Mouse (Mus musculus): ENCODE measurements around the gene Csrnp1. TPM values are rescaled to one million over a fixed set of nuclear protein-coding genes. Genes with fewer than 3 reads are reported as not detected.

Gene Csrnp1
- polyA plus RNA-seq, 1 experiment from 2014 or later = 9.6 TPM

GRCm38 (mm10) chr9:119965186-119965585 lies 19.3 kb downstream of the Csrnp1 start:
- no peaks in the 10 kb centered on the region for H3K36me3 ChIP-seq (ENCODE audit: control insufficient read depth, insufficient read depth, low read length)
- ATAC-seq (ENCODE audit: low read depth) = no peak
- H3K27me3 ChIP-seq (ENCODE audit: control insufficient read depth, insufficient read depth, low read depth, low read length) = no peaks in the 10 kb centered on the region
- no peak overlapping the region for H3K9ac ChIP-seq (ENCODE audit: low read length)
- H3K4me3 ChIP-seq (ENCODE audit: low read length) = no peak overlapping the region
- H3K4me2 ChIP-seq (ENCODE audit: low read depth, low read length) = no peak overlapping the region
- peaks cover 17% of the 10 kb centered on the region for H3K4me1 ChIP-seq (replicated peaks; ENCODE audit: control insufficient read depth, insufficient read depth, low read length)
- no peaks in the 10 kb centered on the region for H3K9me3 ChIP-seq (ENCODE audit: control insufficient read depth, low read length)
- 51% methylated on average over 3 of the region's 3 CpGs for WGBS
- H3K27ac ChIP-seq (ENCODE audit: low read length) = no peak overlapping the region

- H3K36me3 ChIP-seq (ENCODE audit: control insufficient read depth, insufficient read depth, low read length) = no peaks in the 10 kb centered on the region
- WGBS = 47% methylated on average over 3 of the region's 3 CpGs
- H3K4me1 ChIP-seq (replicated peaks; ENCODE audit: control insufficient read depth, insufficient read depth, low read length) = peaks cover 13% of the 10 kb centered on the region
- no peaks in the 10 kb centered on the region for H3K27me3 ChIP-seq (ENCODE audit: control insufficient read depth, insufficient read depth, low read depth, low read length)
- H3K4me2 ChIP-seq (ENCODE audit: low read depth, low read length) = no peak overlapping the region
- no peaks in the 10 kb centered on the region for H3K9me3 ChIP-seq (ENCODE audit: control insufficient read depth, low read length)
- peak overlapping the region; percentile 31; the same call in 1 of the 2 replicates for H3K27ac ChIP-seq (ENCODE audit: low read length)
- H3K9ac ChIP-seq (ENCODE audit: low read length) = no peak overlapping the region
- no peak overlapping the region for H3K4me3 ChIP-seq (ENCODE audit: low read length)
- ATAC-seq (ENCODE audit: low read depth) = peak; percentile 66
Measured at GRCm38 (mm10) chr9:119964206-119964605, 20.3 kb downstream of the Csrnp1 start.

- ATAC-seq (ENCODE audit: low read depth) = peak; percentile 64
- Histone ChIP-seq H3K4me3 (ENCODE audit: low read length) (no peak overlapping the region), H3K9ac (ENCODE audit: low read length) (peak overlapping the region; percentile 49; the same call in 1 of the 2 replicates), H3K4me2 (ENCODE audit: low read depth, low read length) (peak overlapping the region; percentile 43), H3K9me3 (ENCODE audit: control insufficient read depth, low read length) (no peaks in the 10 kb centered on the region), H3K36me3 (ENCODE audit: control insufficient read depth, insufficient read depth, low read length) (no peaks in the 10 kb centered on the region), H3K27me3 (ENCODE audit: control insufficient read depth, insufficient read depth, low read depth, low read length) (no peaks in the 10 kb centered on the region), H3K27ac (ENCODE audit: low read length) (no peak overlapping the region), H3K4me1 (replicated peaks; ENCODE audit: control insufficient read depth, insufficient read depth, low read length) (peaks cover 13% of the 10 kb centered on the region)
- WGBS = 17% methylated on average over 21 of the region's 21 CpGs
Measured at GRCm38 (mm10) chr9:119962987-119963667, 21.3 kb downstream of the Csrnp1 start.

DNA sequence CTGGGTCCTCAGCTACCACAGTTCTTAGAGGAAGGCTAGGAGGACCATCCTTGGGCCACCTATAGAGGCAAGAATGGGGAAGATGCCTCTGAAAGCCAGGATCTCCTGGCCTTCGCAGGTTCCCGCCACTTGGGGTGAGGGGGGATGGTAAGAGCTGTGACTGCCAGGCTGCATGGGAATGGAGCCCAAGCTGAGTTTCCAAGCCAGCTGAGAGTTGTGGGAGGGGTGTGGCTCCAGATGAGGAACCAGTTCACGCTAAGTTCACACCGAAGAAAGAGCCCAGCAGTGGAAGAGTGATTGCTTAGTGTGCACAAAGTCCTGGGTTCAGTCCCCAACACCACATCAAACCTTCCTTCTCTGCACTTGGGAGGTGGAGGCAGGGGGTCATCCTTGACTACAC lies 22.2 kb downstream of the Csrnp1 start:
- Histone ChIP-seq H3K27me3 (ENCODE audit: control insufficient read depth, insufficient read depth, low read depth, low read length) (no peaks in the 10 kb centered on the region), H3K9me3 (ENCODE audit: control insufficient read depth, low read length) (no peaks in the 10 kb centered on the region), H3K4me1 (replicated peaks; ENCODE audit: control insufficient read depth, insufficient read depth, low read length) (peaks cover 13% of the 10 kb centered on the region), H3K9ac (ENCODE audit: low read length) (no peak overlapping the region), H3K4me3 (ENCODE audit: low read length) (no peak overlapping the region), H3K36me3 (ENCODE audit: control insufficient read depth, insufficient read depth, low read length) (no peaks in the 10 kb centered on the region), H3K27ac (ENCODE audit: low read length) (no peak overlapping the region), H3K4me2 (ENCODE audit: low read depth, low read length) (no peak overlapping the region)
- 66% methylated on average over 4 of the region's 4 CpGs for WGBS
- ATAC-seq (ENCODE audit: low read depth) = no peak

DNA sequence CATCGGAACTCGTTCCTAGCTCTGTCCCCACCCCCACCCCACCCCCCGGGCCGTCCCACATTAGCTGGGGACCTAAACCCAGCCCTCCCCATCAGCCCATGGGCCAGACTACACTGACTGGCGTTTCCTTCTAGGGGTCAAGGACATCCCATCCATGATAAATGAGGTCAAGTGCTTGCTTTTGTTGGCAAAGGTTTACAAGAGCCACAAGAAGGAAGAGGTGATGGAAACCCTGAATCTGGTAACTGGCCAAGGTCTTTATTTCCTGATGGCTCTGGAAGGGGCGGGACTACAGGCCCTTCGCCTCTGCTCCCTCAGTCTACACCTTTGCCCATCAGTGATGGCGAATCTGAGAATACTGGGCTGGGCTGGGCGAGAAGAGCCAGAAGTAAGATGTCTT lies 25.6 kb downstream of the Csrnp1 start:
- H3K4me2 ChIP-seq (ENCODE audit: low read depth, low read length) = no peak overlapping the region
- no peaks in the 10 kb centered on the region for H3K27me3 ChIP-seq (ENCODE audit: control insufficient read depth, insufficient read depth, low read depth, low read length)
- H3K36me3 ChIP-seq (ENCODE audit: control insufficient read depth, insufficient read depth, low read length) = no peaks in the 10 kb centered on the region
- H3K4me1 ChIP-seq (replicated peaks; ENCODE audit: control insufficient read depth, insufficient read depth, low read length) = peaks cover 13% of the 10 kb centered on the region
- no peak overlapping the region for H3K9ac ChIP-seq (ENCODE audit: low read length)
- no peak overlapping the region for H3K4me3 ChIP-seq (ENCODE audit: low read length)
- no peak for ATAC-seq (ENCODE audit: low read depth)
- no peaks in the 10 kb centered on the region for H3K9me3 ChIP-seq (ENCODE audit: control insufficient read depth, low read length)
- H3K27ac ChIP-seq (ENCODE audit: low read length) = no peak overlapping the region
- WGBS = 52% methylated on average over 9 of the region's 9 CpGs

DNA sequence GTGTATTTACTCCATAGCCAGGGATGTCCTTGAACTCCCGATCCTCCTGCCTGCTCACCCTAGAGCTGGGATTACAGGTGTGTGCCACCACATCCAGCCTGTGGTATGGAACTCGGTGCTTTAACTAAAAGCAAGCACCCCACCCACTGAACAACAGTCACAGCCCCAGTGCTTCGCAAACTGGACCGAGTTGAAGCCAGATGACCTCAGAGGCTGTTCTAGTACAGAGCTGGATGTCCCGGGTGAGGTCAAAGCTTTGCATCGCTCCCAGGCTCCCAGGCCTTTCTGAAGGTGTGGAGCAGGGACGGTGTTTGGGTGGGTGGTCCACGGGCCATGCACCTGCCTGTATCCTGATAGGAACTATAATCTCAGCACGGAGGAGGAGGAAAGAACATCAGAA lies 33.1 kb downstream of the Csrnp1 start:
- Histone ChIP-seq H3K4me1 (replicated peaks; ENCODE audit: control insufficient read depth, insufficient read depth, low read length) (no peaks in the 10 kb centered on the region; the same call in 1 of the 2 replicates), H3K27me3 (ENCODE audit: control insufficient read depth, insufficient read depth, low read depth, low read length) (no peaks in the 10 kb centered on the region), H3K9ac (ENCODE audit: low read length) (no peak overlapping the region), H3K4me2 (ENCODE audit: low read depth, low read length) (no peak overlapping the region), H3K9me3 (ENCODE audit: control insufficient read depth, low read length) (no peaks in the 10 kb centered on the region), H3K27ac (ENCODE audit: low read length) (no peak overlapping the region), H3K36me3 (ENCODE audit: control insufficient read depth, insufficient read depth, low read length) (no peaks in the 10 kb centered on the region), H3K4me3 (ENCODE audit: low read length) (no peak overlapping the region)
- 75% methylated on average over 9 of the region's 9 CpGs for WGBS
- ATAC-seq (ENCODE audit: low read depth) = no peak

DNA sequence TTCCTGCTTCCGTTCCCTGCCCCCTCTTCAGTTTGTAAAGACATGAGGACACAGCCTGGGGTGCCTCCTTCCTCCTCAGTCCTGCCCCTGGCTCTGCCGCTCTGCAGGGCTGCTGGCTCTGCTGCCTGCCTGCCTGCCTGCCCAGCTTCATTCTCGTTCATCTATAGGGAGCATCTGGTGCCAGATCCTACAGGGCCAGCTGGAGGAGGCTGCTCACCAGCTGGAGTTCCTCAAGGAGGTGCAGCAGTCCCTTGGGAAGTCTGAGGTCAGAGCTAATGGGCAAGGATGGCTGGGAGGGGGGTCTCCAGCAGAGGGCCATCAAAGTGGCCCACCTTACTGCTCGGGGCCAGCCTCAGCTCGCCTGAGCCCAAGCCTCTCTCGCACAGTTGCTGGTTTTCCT lies 34.0 kb downstream of the Csrnp1 start:
- no peak overlapping the region for H3K27ac ChIP-seq (ENCODE audit: low read length)
- H3K9ac ChIP-seq (ENCODE audit: low read length) = no peak overlapping the region

DNA sequence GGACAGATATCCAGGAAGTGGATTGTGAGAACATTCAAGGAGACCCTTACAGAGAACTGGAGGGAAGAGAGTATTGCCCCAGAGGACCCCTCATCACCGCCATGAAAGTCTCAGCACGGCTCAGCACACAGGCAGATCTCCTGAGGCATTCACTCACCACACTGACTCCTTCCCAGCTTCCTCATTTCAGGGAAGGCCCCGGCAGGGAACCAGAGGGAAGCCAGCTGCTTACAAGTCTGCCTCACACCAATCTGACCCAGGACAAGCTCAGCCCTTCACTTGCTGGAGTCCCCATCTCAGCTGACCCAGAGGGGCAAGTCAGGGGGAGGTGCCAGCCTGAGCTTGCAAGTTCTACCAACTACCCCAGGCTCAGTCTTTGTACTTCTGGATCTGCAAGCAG lies 35.7 kb downstream of the Csrnp1 start:
- H3K4me3 ChIP-seq (ENCODE audit: low read length) = no peak overlapping the region
- H3K4me2 ChIP-seq (ENCODE audit: low read depth, low read length) = no peak overlapping the region
- WGBS = 41% methylated on average over 3 of the region's 3 CpGs

More for the DNA sequence above, 34.0 kb downstream of the Csrnp1 start:
- H3K9me3 ChIP-seq (ENCODE audit: control insufficient read depth, low read length) = no peaks in the 10 kb centered on the region
- no peaks in the 10 kb centered on the region; the same call in 1 of the 2 replicates for H3K4me1 ChIP-seq (replicated peaks; ENCODE audit: control insufficient read depth, insufficient read depth, low read length)
- H3K27me3 ChIP-seq (ENCODE audit: control insufficient read depth, insufficient read depth, low read depth, low read length) = no peaks in the 10 kb centered on the region
- WGBS = 32% methylated on average over 6 of the region's 6 CpGs
- ATAC-seq (ENCODE audit: low read depth) = peak; percentile 75
- H3K36me3 ChIP-seq (ENCODE audit: control insufficient read depth, insufficient read depth, low read length) = no peaks in the 10 kb centered on the region
- no peak overlapping the region for H3K4me2 ChIP-seq (ENCODE audit: low read depth, low read length)
- H3K4me3 ChIP-seq (ENCODE audit: low read length) = no peak overlapping the region

GRCm38 (mm10) chr9:119945173-119945900 lies 39.1 kb downstream of the Csrnp1 start:
- whole genome bisulfite sequencing = 69% methylated on average over 12 of the region's 12 CpGs

More for the DNA sequence above, 35.7 kb downstream of the Csrnp1 start:
- Histone ChIP-seq H3K27me3 (ENCODE audit: control insufficient read depth, insufficient read depth, low read depth, low read length) (no peaks in the 10 kb centered on the region), H3K27ac (ENCODE audit: low read length) (no peak overlapping the region), H3K4me1 (replicated peaks; ENCODE audit: control insufficient read depth, insufficient read depth, low read length) (no peaks in the 10 kb centered on the region; the same call in 1 of the 2 replicates), H3K9me3 (ENCODE audit: control insufficient read depth, low read length) (no peaks in the 10 kb centered on the region), H3K9ac (ENCODE audit: low read length) (0 out of 2 replicates have a peak overlapping the region, but pooled peaks have one; percentile 12), H3K36me3 (ENCODE audit: control insufficient read depth, insufficient read depth, low read length) (no peaks in the 10 kb centered on the region)
- ATAC-seq (ENCODE audit: low read depth) = 0 out of 2 replicates have a peak, but pooled peaks have one; percentile 4

More at GRCm38 (mm10) chr9:119945173-119945900, 39.1 kb downstream of the Csrnp1 start:
- no peaks in the 10 kb centered on the region for H3K27me3 ChIP-seq (ENCODE audit: control insufficient read depth, insufficient read depth, low read depth, low read length)
- H3K4me2 ChIP-seq (ENCODE audit: low read depth, low read length) = no peak overlapping the region
- no peaks in the 10 kb centered on the region for H3K9me3 ChIP-seq (ENCODE audit: control insufficient read depth, low read length)
- no peaks in the 10 kb centered on the region for H3K36me3 ChIP-seq (ENCODE audit: control insufficient read depth, insufficient read depth, low read length)
- H3K4me3 ChIP-seq (ENCODE audit: low read length) = no peak overlapping the region
- no peak overlapping the region for H3K27ac ChIP-seq (ENCODE audit: low read length)
- H3K4me1 ChIP-seq (replicated peaks; ENCODE audit: control insufficient read depth, insufficient read depth, low read length) = no peaks in the 10 kb centered on the region; the same call in 1 of the 2 replicates
- ATAC-seq (ENCODE audit: low read depth) = no peak
- H3K9ac ChIP-seq (ENCODE audit: low read length) = no peak overlapping the region
